ENCODE assay signal across 8 mouse cellular contexts in genomic region chr17:24477985-24478600, GRCm38 (mm10). TPM values are rescaled to one million over a fixed set of nuclear protein-coding genes. Genes with fewer than 3 reads are reported as not detected.
DNase-seq lines count a peak whose midpoint lies in the region; ATAC-seq and TF ChIP-seq lines count a peak whose summit lies in the region.

No protein-coding gene starts in this region.

- no peak overlapping the region for H3K27ac ChIP-seq in heart, embryonic 12.5 days (ENCODE audit: poor library complexity, severe bottlenecking)
- H3K27ac ChIP-seq in forebrain, embryonic 14.5 days (ENCODE audit: low read depth, low read length) = no peak overlapping the region
- no peak overlapping the region for H3K27ac ChIP-seq in limb, embryonic 11.5 days (replicated peaks; ENCODE audit: low read depth, low read length)
- H3K27ac ChIP-seq in small intestine, adult 2 months (ENCODE audit: insufficient read depth, low read depth, low read length) = peak overlapping the region; percentile 52

- peaks cover 26% of the 10 kb centered on the region for H3K4me1 ChIP-seq in heart, embryonic 12.5 days (replicated peaks)
- H3K4me1 ChIP-seq in forebrain, embryonic 14.5 days (ENCODE audit: control insufficient read depth, insufficient read depth, low read length) = peaks cover 6% of the 10 kb centered on the region; the same call in 1 of the 2 replicates
- peaks cover 8% of the 10 kb centered on the region for H3K4me1 ChIP-seq in limb, embryonic 11.5 days (ENCODE audit: control insufficient read depth, insufficient read depth, low read length)
- H3K4me1 ChIP-seq in small intestine, adult 2 months (ENCODE audit: control insufficient read depth, insufficient read depth, insufficient read length, low read length) = peaks cover 27% of the 10 kb centered on the region

- intact Hi-C loops in heart, postnatal 25 days (cut with DNase I) = loop anchor here (5.0 kb wide), 2 partner anchors 34 to 194 kb away; no protein-coding TSS in a partner anchor

- no peak; the same call in 1 of the 2 replicates for TF ChIP-seq POLR2A in small intestine, adult 2 months (IDR thresholded peaks at IDR 0.05; ENCODE audit: low read depth, low read length)

- no peak for TF ChIP-seq CTCF in small intestine, adult 2 months (IDR thresholded peaks at IDR 0.05; ENCODE audit: extremely low read depth, insufficient read length, insufficient replicate concordance, low read depth, low read length)

- no peaks in the 10 kb centered on the region for H3K27me3 ChIP-seq in heart, embryonic 12.5 days (replicated peaks)
- H3K27me3 ChIP-seq in forebrain, embryonic 14.5 days (replicated peaks; ENCODE audit: control insufficient read depth, insufficient read depth, low read length) = no peaks in the 10 kb centered on the region
- H3K27me3 ChIP-seq in limb, embryonic 11.5 days (ENCODE audit: control insufficient read depth, insufficient read depth, low read length) = no peaks in the 10 kb centered on the region
- no peaks in the 10 kb centered on the region for H3K27me3 ChIP-seq in small intestine, adult 2 months (ENCODE audit: control insufficient read depth, insufficient read depth, low read length)

- H3K4me2 ChIP-seq in heart, embryonic 12.5 days = peak overlapping the region; percentile 70
- H3K4me2 ChIP-seq in forebrain, embryonic 14.5 days (ENCODE audit: low read length) = peak overlapping the region; percentile 62
- H3K4me2 ChIP-seq in limb, embryonic 11.5 days (ENCODE audit: low read depth, severe bottlenecking) = peak overlapping the region; percentile 58

- H3K9me3 ChIP-seq in heart, embryonic 12.5 days (replicated peaks) = no peaks in the 10 kb centered on the region
- no peaks in the 10 kb centered on the region for H3K9me3 ChIP-seq in forebrain, embryonic 14.5 days (replicated peaks; ENCODE audit: control insufficient read depth, low read length)
- no peaks in the 10 kb centered on the region for H3K9me3 ChIP-seq in limb, embryonic 11.5 days (ENCODE audit: control insufficient read depth, low read length)

- peak; percentile 9; the same call in 1 of the 2 replicates for ATAC-seq in heart, embryonic 12.5 days (ENCODE audit: insufficient number of reproducible peaks, low FRiP score)
- ATAC-seq in forebrain, embryonic 14.5 days = peak; percentile 30
- ATAC-seq in limb, embryonic 11.5 days (ENCODE audit: insufficient number of reproducible peaks, low FRiP score, low TSS enrichment, low read depth) = peak; percentile 14; the same call in 1 of the 2 replicates
- ATAC-seq in activated CD4-positive, CD25-positive, alpha-beta regulatory T cell, adult 4 months = no peak

- peak overlapping the region; percentile 79 for H3K4me3 ChIP-seq in heart, embryonic 12.5 days
- H3K4me3 ChIP-seq in forebrain, embryonic 14.5 days (ENCODE audit: low read depth, low read length) = peak overlapping the region; percentile 77
- peak overlapping the region; percentile 82 for H3K4me3 ChIP-seq in limb, embryonic 11.5 days (ENCODE audit: low read depth, low read length)
- H3K4me3 ChIP-seq in small intestine, adult 2 months (ENCODE audit: low read depth, low read length) = peak overlapping the region; percentile 84

- peak overlapping the region; percentile 84 for H3K9ac ChIP-seq in heart, embryonic 12.5 days
- peak overlapping the region; percentile 85 for H3K9ac ChIP-seq in forebrain, embryonic 14.5 days (ENCODE audit: low read length)
- peak overlapping the region; percentile 91 for H3K9ac ChIP-seq in limb, embryonic 11.5 days (ENCODE audit: low read length)

- WGBS in heart, embryonic 12.5 days = 48% methylated on average over 11 of the region's 11 CpGs
- WGBS in forebrain, embryonic 14.5 days = 54% methylated on average over 11 of the region's 11 CpGs
- WGBS in limb, embryonic 11.5 days = 55% methylated on average over 11 of the region's 11 CpGs
- WGBS in small intestine, adult 2 months = 17% methylated on average over 11 of the region's 11 CpGs

- peaks cover 46% of the 10 kb centered on the region for H3K36me3 ChIP-seq in heart, embryonic 12.5 days
- peaks cover 46% of the 10 kb centered on the region for H3K36me3 ChIP-seq in forebrain, embryonic 14.5 days (ENCODE audit: control insufficient read depth, insufficient read depth, low read length)
- H3K36me3 ChIP-seq in limb, embryonic 11.5 days (ENCODE audit: control insufficient read depth, insufficient read depth, low read length) = peaks cover 21% of the 10 kb centered on the region
- peaks cover 28% of the 10 kb centered on the region for H3K36me3 ChIP-seq in small intestine, adult 2 months (ENCODE audit: control insufficient read depth, insufficient read depth, low read length)

- DNase-seq in heart, postnatal 25 days (ENCODE audit: low spot score) = no peak
- peak; percentile 40 for DNase-seq in ZHBTc4 (ENCODE audit: low read depth, low spot score)
- DNase-seq in forebrain, embryonic 14.5 days (ENCODE audit: low spot score) = no peak
- DNase-seq in limb, embryonic 11.5 days (ENCODE audit: low spot score) = no peak
- DNase-seq in spleen, postnatal 14 days (ENCODE audit: low spot score in 2 of 2) = no peak

RNA-seq across cellular contexts. Expression of gene Mlst8, which starts 0.8 kb away (rescaled TPM):
- 17.8 and 20.5 TPM in 2 replicates for polyA plus RNA-seq in heart, embryonic 12.5 days (2016; fragmentation: Nextera tagmentation; extraction: Ambion mirVana)
- 10 to 100 TPM in 1 of 2 experiments, 1 to 10 TPM in 1; 9.4 to 11.3 TPM for total RNA-seq in heart, postnatal 25 days (2021)
- 31.8 and 37.2 TPM in 2 replicates for polyA plus RNA-seq in forebrain, embryonic 14.5 days (2014; fragmentation: Nextera tagmentation; extraction: Ambion mirVana)
- 30.3 and 36.2 TPM in 2 replicates for polyA plus RNA-seq in limb, embryonic 11.5 days (2014; fragmentation: Nextera tagmentation; extraction: Ambion mirVana)
- 16.9 and 33.7 TPM in 2 replicates for polyA plus RNA-seq in small intestine, adult 2 months (2012; rRNA removed)
- 10 to 100 TPM; 12.6 to 15.3 TPM for polyA plus RNA-seq in activated CD4-positive, CD25-positive, alpha-beta regulatory T cell, adult 4 months (2017; shearing (Covaris generic))

RNA-seq across cellular contexts. Expression of gene Bricd5, which starts 4.4 kb away (rescaled TPM):
- polyA plus RNA-seq in heart, embryonic 12.5 days (2016; fragmentation: Nextera tagmentation; extraction: Ambion mirVana) = not detected in 2 replicates
- not detected for total RNA-seq in heart, postnatal 25 days (2021)
- polyA plus RNA-seq in forebrain, embryonic 14.5 days (2014; fragmentation: Nextera tagmentation; extraction: Ambion mirVana) = 0.38 and 1.3 TPM in 2 replicates
- 0.21 and 0.51 TPM in 2 replicates for polyA plus RNA-seq in limb, embryonic 11.5 days (2014; fragmentation: Nextera tagmentation; extraction: Ambion mirVana)
- polyA plus RNA-seq in small intestine, adult 2 months (2012; rRNA removed) = 0.77 and 2.3 TPM in 2 replicates
- not detected for polyA plus RNA-seq in activated CD4-positive, CD25-positive, alpha-beta regulatory T cell, adult 4 months (2017; shearing (Covaris generic))

RNA-seq across cellular contexts. Expression of gene Pgp, which starts 7.9 kb away (rescaled TPM):
- 71.9 and 73.7 TPM in 2 replicates for polyA plus RNA-seq in heart, embryonic 12.5 days (2016; fragmentation: Nextera tagmentation; extraction: Ambion mirVana)
- 10 to 100 TPM; 42.3 to 43.3 TPM for total RNA-seq in heart, postnatal 25 days (2021)
- 54.7 and 56.5 TPM in 2 replicates for polyA plus RNA-seq in forebrain, embryonic 14.5 days (2014; fragmentation: Nextera tagmentation; extraction: Ambion mirVana)
- polyA plus RNA-seq in limb, embryonic 11.5 days (2014; fragmentation: Nextera tagmentation; extraction: Ambion mirVana) = 64.1 and 67.3 TPM in 2 replicates
- polyA plus RNA-seq in small intestine, adult 2 months (2012; rRNA removed) = 130 and 178 TPM in 2 replicates
- polyA plus RNA-seq in activated CD4-positive, CD25-positive, alpha-beta regulatory T cell, adult 4 months (2017; shearing (Covaris generic)) = 1 to 10 TPM; 3.3 to 6.2 TPM

RNA-seq across cellular contexts. Expression of gene E4f1, which starts 8.0 kb away (rescaled TPM):
- 22.2 and 22.5 TPM in 2 replicates for polyA plus RNA-seq in heart, embryonic 12.5 days (2016; fragmentation: Nextera tagmentation; extraction: Ambion mirVana)
- 10 to 100 TPM; 11.1 to 11.4 TPM for total RNA-seq in heart, postnatal 25 days (2021)
- polyA plus RNA-seq in forebrain, embryonic 14.5 days (2014; fragmentation: Nextera tagmentation; extraction: Ambion mirVana) = 8.3 and 16.9 TPM in 2 replicates
- 23.9 and 26.3 TPM in 2 replicates for polyA plus RNA-seq in limb, embryonic 11.5 days (2014; fragmentation: Nextera tagmentation; extraction: Ambion mirVana)
- polyA plus RNA-seq in small intestine, adult 2 months (2012; rRNA removed) = 52.9 and 74.5 TPM in 2 replicates
- polyA plus RNA-seq in activated CD4-positive, CD25-positive, alpha-beta regulatory T cell, adult 4 months (2017; shearing (Covaris generic)) = 10 to 100 TPM; 22.6 to 37.5 TPM

RNA-seq across cellular contexts. Expression of gene Caskin1, which starts 10.3 kb away (rescaled TPM):
- 0.64 and 0.77 TPM in 2 replicates for polyA plus RNA-seq in heart, embryonic 12.5 days (2016; fragmentation: Nextera tagmentation; extraction: Ambion mirVana)
- total RNA-seq in heart, postnatal 25 days (2021) = under 1 TPM; 0.14 to 0.39 TPM
- polyA plus RNA-seq in forebrain, embryonic 14.5 days (2014; fragmentation: Nextera tagmentation; extraction: Ambion mirVana) = 9.1 and 14.6 TPM in 2 replicates
- 2.3 and 2.5 TPM in 2 replicates for polyA plus RNA-seq in limb, embryonic 11.5 days (2014; fragmentation: Nextera tagmentation; extraction: Ambion mirVana)
- polyA plus RNA-seq in small intestine, adult 2 months (2012; rRNA removed) = 0.50 and 0.77 TPM in 2 replicates
- under 1 TPM; 0.10 to 0.17 TPM for polyA plus RNA-seq in activated CD4-positive, CD25-positive, alpha-beta regulatory T cell, adult 4 months (2017; shearing (Covaris generic))
